Mouse (Mus musculus) adipocyte (in vitro differentiated cells): ENCODE measurements at regions not wholly inside any gene's neighbourhood (a gene's known extent, or its start where the extent isn't known, plus 50 kb on each side); places are given as distances from the start of the nearest gene placed in this dataset.
"Not testable (repeated sequence)": the region's sequence is repeated elsewhere in the genome, so short reads cannot be mapped to it uniquely, and the experiment has no call there.

Source experiments
- DNase-seq: peaks from one replicate; pipeline ENCODE4 v3.0.0-alpha.2; 2016; ENCODE audit warnings: low spot score

GRCm38 (mm10) chr12:17852138-17852537 lies 161.5 kb downstream of the Hpcal1 start:
- DNase-seq: peak; percentile 72

GRCm38 (mm10) chr12:17872491-17872890 lies 181.8 kb downstream of the Hpcal1 start:
- DNase-seq: not testable (repeated sequence)

- peak; percentile 93 for DNase-seq
These were observed 190.9 kb downstream of the Hpcal1 start for GRCm38 (mm10) chr12:17881371-17882116.

GRCm38 (mm10) chr12:17882117-17883116 lies 191.8 kb downstream of the Hpcal1 start:
- not testable (repeated sequence) for DNase-seq

DNA sequence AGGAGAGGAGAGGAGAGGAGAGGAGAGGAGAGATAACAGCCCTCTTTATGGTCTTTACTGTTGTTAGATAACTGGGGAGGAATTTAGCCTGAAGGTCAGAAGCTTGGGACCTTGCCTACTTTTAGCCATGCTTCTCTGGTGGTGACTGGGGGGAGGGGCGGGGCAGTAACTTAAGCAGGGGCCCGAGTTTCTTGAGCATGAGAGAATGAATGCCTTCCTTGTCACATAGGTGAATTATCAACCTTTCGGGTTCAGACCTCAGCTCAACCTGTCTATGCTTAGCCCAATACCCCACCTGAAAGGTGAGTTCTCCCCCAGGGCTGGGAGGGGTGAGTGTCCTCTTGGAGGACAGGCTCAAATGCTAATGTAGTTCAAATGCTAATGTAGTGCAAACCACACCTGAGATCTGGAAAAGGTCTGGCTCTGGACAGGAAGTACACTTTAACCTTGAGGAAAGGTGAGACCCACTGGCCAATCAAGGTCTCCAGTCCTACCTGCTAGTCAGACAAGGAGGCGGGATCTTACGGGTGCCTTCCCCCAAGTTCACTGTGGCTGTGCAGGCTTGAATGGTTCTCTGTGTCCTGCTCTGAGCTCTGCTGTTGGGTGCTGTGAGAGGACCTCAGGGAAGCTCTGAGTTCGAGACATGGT lies 201.1 kb downstream of the Hpcal1 start:
- not testable (repeated sequence) for DNase-seq

DNA sequence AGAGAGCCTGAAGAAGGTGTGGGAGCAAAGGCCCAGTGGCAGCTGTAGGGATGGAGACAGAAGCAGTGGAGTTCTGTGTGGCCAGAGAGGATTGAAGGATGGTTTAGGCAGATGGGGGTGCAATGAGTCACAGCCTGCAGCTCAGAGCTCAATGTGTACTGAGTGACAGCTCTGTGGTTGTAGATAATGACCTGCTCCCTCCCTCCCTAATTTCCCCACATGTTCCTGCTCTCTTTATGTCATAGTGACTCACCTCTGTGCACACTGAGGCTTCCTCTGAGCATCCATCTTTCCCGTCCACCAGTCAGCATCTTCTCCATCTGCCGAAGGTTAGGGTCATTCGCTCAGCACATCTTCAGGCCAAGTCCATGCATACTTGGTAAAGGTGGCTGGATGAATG lies 222.4 kb downstream of the Hpcal1 start:
- not testable (repeated sequence) for DNase-seq
